14 mouse cellular contexts compared by ENCODE assay signal in the genomic region with DNA sequence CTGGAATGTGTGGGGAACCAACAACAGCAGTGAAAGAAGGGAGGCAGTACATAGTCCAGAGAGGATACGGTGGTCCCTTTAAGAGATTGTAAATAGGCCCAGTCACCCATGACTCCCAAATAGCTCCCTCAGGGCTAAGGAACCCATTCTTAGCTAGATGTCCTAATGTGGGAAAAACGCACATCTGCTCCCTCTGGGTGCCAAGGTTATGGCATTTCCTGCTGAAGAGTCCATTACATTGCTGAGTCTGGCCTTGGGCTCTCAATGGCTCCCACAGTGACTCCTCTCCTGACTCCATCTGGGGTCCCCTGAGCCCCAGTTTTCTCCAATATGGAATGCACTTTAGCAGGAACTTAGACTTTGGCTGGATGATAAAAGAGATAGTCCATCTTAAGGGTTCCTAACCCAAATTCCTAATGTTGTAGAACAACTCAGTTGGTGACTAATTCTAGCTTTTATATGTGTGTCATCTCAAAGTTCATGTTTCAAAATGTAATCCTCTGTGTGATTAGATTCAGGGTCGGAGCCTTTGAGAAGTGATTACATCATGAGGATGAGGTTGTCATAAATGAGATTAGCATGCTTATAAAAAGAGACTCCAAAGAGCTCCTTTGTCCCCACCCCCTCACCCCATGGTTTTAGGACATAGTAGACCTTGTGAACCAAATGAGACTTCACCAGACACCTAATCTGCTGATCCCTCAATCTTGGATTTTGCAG.
"Had no signal": no experiment of that assay in that cellular context is flagged by ENCODE, and none has a peak within 500 bp of the region (broad histone marks: within the 10 kb centered on the region; RNA-seq: fewer than 3 reads in every experiment).

No protein-coding gene starts in this region.

- H3K36me3 ChIP-seq: liver, embryonic 15.5 days; midbrain, embryonic 15.5 days; neural tube, embryonic 12.5 days had no signal

- ATAC-seq: lung, postnatal 0 days; midbrain, embryonic 15.5 days had no signal

- H3K4me2 ChIP-seq: liver, embryonic 11.5 days; liver, embryonic 15.5 days; midbrain, embryonic 11.5 days; midbrain, embryonic 15.5 days; neural tube, embryonic 12.5 days had no signal

- H3K4me1 ChIP-seq: megakaryocyte, embryonic 14.5 days; neural tube, embryonic 12.5 days had no signal

- DNase-seq: kidney, postnatal 25 days; left cerebral cortex, postnatal 4 days; lung, adult 2 months; thymus, postnatal 14 days had no signal

- H3K4me3 ChIP-seq: layer of hippocampus, adult 2 months; liver, embryonic 15.5 days; megakaryocyte, embryonic 14.5 days; midbrain, embryonic 15.5 days; neural tube, embryonic 12.5 days had no signal

- H3K9ac ChIP-seq: liver, embryonic 15.5 days; midbrain, embryonic 15.5 days; neural tube, embryonic 12.5 days had no signal

- H3K27ac ChIP-seq: layer of hippocampus, adult 2 months; liver, embryonic 15.5 days; macrophage; midbrain, embryonic 15.5 days; neural tube, embryonic 12.5 days; stomach, postnatal 0 days had no signal

- H3K27me3 ChIP-seq: liver, embryonic 15.5 days; midbrain, embryonic 15.5 days; neural tube, embryonic 12.5 days had no signal

- H3K9me3 ChIP-seq: liver, embryonic 15.5 days; megakaryocyte, embryonic 14.5 days; midbrain, embryonic 15.5 days; neural tube, embryonic 12.5 days had no signal
